ENCODE assay signal across 8 mouse cellular contexts in genomic region chr11:48822768-48823512, GRCm38 (mm10). TPM values are rescaled to one million over a fixed set of nuclear protein-coding genes. Genes with fewer than 3 reads are reported as not detected.
A peak's percentile ranks its signal among the peaks of the same experiment; 100 is the strongest.
DNase-seq lines count a peak whose midpoint lies in the region; ATAC-seq and TF ChIP-seq lines count a peak whose summit lies in the region.

No protein-coding gene starts in this region.

- no peak for TF ChIP-seq EP300 in heart, adult 2 months (IDR thresholded peaks at IDR 0.05; ENCODE audit: insufficient read depth, low read depth, low read length)
- no peak for TF ChIP-seq EP300 in heart, postnatal 0 days (IDR thresholded peaks at IDR 0.05; ENCODE audit: low read depth)
- TF ChIP-seq EP300 in liver, postnatal 0 days (IDR thresholded peaks at IDR 0.05; ENCODE audit: low read depth): no peak

- DNase-seq in heart, adult 2 months: no peak
- no peak for DNase-seq in heart, postnatal 14 days
- DNase-seq in heart, postnatal 0 days (ENCODE audit: low spot score): no peak
- no peak for DNase-seq in liver, postnatal 0 days
- no peak for DNase-seq in thymus, postnatal 10 days (ENCODE audit: low spot score in 2 of 2)
- DNase-seq in cerebellum, adult 18-20 months: no peak
- no peak for DNase-seq in frontal cortex, postnatal 14 days (ENCODE audit: low spot score in 2 of 2)

- peaks cover 1% of the 10 kb centered on the region for H3K4me1 ChIP-seq in heart, adult 2 months (ENCODE audit: control insufficient read depth, insufficient read depth, low read length)
- H3K4me1 ChIP-seq in E14TG2a.4 (replicated peaks; ENCODE audit: low read depth, low read length): peaks cover 58% of the 10 kb centered on the region
- peaks cover 13% of the 10 kb centered on the region; the same call in 1 of the 2 replicates for H3K4me1 ChIP-seq in heart, postnatal 0 days (ENCODE audit: control insufficient read depth, insufficient read depth)
- H3K4me1 ChIP-seq in liver, postnatal 0 days (ENCODE audit: insufficient read depth): peaks cover 32% of the 10 kb centered on the region

- no peaks in the 10 kb centered on the region for H3K79me2 ChIP-seq in heart, adult 2 months (replicated peaks; ENCODE audit: control insufficient read depth, insufficient read depth, low read length)

- H3K36me3 ChIP-seq in heart, adult 2 months (ENCODE audit: control insufficient read depth, insufficient read depth, low read length): no peaks in the 10 kb centered on the region
- H3K36me3 ChIP-seq in E14TG2a.4 (ENCODE audit: insufficient read depth, low read length): no peaks in the 10 kb centered on the region
- no peaks in the 10 kb centered on the region for H3K36me3 ChIP-seq in heart, postnatal 0 days (replicated peaks; ENCODE audit: control insufficient read depth, insufficient read depth, low read length)
- H3K36me3 ChIP-seq in liver, postnatal 0 days (replicated peaks; ENCODE audit: insufficient read depth, low read length): no peaks in the 10 kb centered on the region

- peaks cover 2% of the 10 kb centered on the region for H3K9me3 ChIP-seq in E14TG2a.4 (ENCODE audit: low read length)
- H3K9me3 ChIP-seq in heart, postnatal 0 days (replicated peaks; ENCODE audit: control insufficient read depth, low read length): no peaks in the 10 kb centered on the region
- H3K9me3 ChIP-seq in liver, postnatal 0 days (ENCODE audit: low read length): no peaks in the 10 kb centered on the region

- H3K9ac ChIP-seq in heart, adult 2 months (ENCODE audit: low read depth, low read length): no peak overlapping the region
- no peak overlapping the region for H3K9ac ChIP-seq in heart, postnatal 0 days (replicated peaks; ENCODE audit: low read depth, low read length)
- H3K9ac ChIP-seq in liver, postnatal 0 days (replicated peaks): no peak overlapping the region

- H3K27me3 ChIP-seq in heart, adult 2 months (ENCODE audit: control insufficient read depth, insufficient read depth, low read length): no peaks in the 10 kb centered on the region
- H3K27me3 ChIP-seq in E14TG2a.4 (ENCODE audit: insufficient read depth, low read length): peaks cover 8% of the 10 kb centered on the region
- no peaks in the 10 kb centered on the region for H3K27me3 ChIP-seq in heart, postnatal 0 days (ENCODE audit: control insufficient read depth, insufficient read depth, low read length)
- peaks cover 16% of the 10 kb centered on the region for H3K27me3 ChIP-seq in liver, postnatal 0 days (ENCODE audit: insufficient read depth, low read length)

- ATAC-seq in heart, postnatal 0 days (ENCODE audit: insufficient read depth, low read depth): no peak
- no peak for ATAC-seq in liver, postnatal 0 days

- H3K4me3 ChIP-seq in heart, adult 2 months: peak overlapping the region; percentile 56
- peak overlapping the region; percentile 69 for H3K4me3 ChIP-seq in E14TG2a.4 (replicated peaks; ENCODE audit: low read length)
- peak overlapping the region; percentile 38 for H3K4me3 ChIP-seq in heart, postnatal 0 days (ENCODE audit: low read depth, low read length)
- peak overlapping the region; percentile 42 for H3K4me3 ChIP-seq in liver, postnatal 0 days (ENCODE audit: low read depth, low read length)

- no peak for TF ChIP-seq CTCF in heart, adult 2 months (IDR thresholded peaks at IDR 0.05)
- no peak for TF ChIP-seq CTCF in E14TG2a.4 (conservative IDR thresholded peaks at IDR 0.05; ENCODE audit: low read length)
- no peak for TF ChIP-seq CTCF in heart, postnatal 0 days (IDR thresholded peaks at IDR 0.05; ENCODE audit: low read depth)
- no peak for TF ChIP-seq CTCF in liver, postnatal 0 days (IDR thresholded peaks at IDR 0.05; ENCODE audit: low read depth)

- intact Hi-C loops in heart, adult 2 months (cut with DNase I): no loop called here
- intact Hi-C loops in heart, postnatal 14 days (cut with DNase I): no loop called here

- H3K27ac ChIP-seq in heart, adult 2 months: no peak overlapping the region
- H3K27ac ChIP-seq in heart, postnatal 0 days (ENCODE audit: low read depth): no peak overlapping the region
- no peak overlapping the region for H3K27ac ChIP-seq in liver, postnatal 0 days (ENCODE audit: low read depth)

- H3K4me2 ChIP-seq in heart, postnatal 0 days (ENCODE audit: low read depth, low read length): peak overlapping the region; percentile 64
- H3K4me2 ChIP-seq in liver, postnatal 0 days (ENCODE audit: low read depth, low read length): peak overlapping the region; percentile 69

- WGBS in heart, adult 2 months: 49% methylated on average over 14 of the region's 14 CpGs
- 42% methylated on average over 14 of the region's 14 CpGs for WGBS in heart, postnatal 0 days
- WGBS in liver, postnatal 0 days (ENCODE audit: insufficient replicate concordance): 44% methylated on average over 14 of the region's 14 CpGs

- no peak for TF ChIP-seq POLR2A in heart, adult 2 months (IDR thresholded peaks at IDR 0.05; ENCODE audit: insufficient read depth, low read depth, low read length)

RNA-seq across cellular contexts. Expression of gene Trim7, which starts 3.0 kb away (rescaled TPM):
- 10 to 100 TPM; 18.2 to 18.4 TPM for total RNA-seq in heart, adult 2 months (2021)
- polyA plus RNA-seq in heart, adult 2 months (2012; rRNA removed): 27.9 and 32.6 TPM in 2 replicates
- 10 to 100 TPM; 23.4 to 23.9 TPM for total RNA-seq in heart, postnatal 14 days (2021)
- total RNA-seq in heart, postnatal 0 days (2014; rRNA removed; ENCODE audit: low replicate concordance): 1.1 and 5.3 TPM in 2 replicates
- 1.3 and 1.9 TPM in 2 replicates for polyA plus RNA-seq in heart, postnatal 0 days (2015; fragmentation: Nextera tagmentation; extraction: Ambion mirVana)
- polyA plus RNA-seq in liver, postnatal 0 days (2015; fragmentation: Nextera tagmentation; extraction: Ambion mirVana): 0.48 and 0.52 TPM in 2 replicates

RNA-seq across cellular contexts. Expression of gene Gm12184, which starts 3.5 kb away (rescaled TPM):
- total RNA-seq in heart, adult 2 months (2021): 1 to 10 TPM; 3.8 to 3.9 TPM
- polyA plus RNA-seq in heart, adult 2 months (2012; rRNA removed): 18.8 and 28.2 TPM in 2 replicates
- 1 to 10 TPM; 2.6 to 3.0 TPM for total RNA-seq in heart, postnatal 14 days (2021)
- total RNA-seq in heart, postnatal 0 days (2014; rRNA removed; ENCODE audit: low replicate concordance): 1.8 and 27.8 TPM in 2 replicates
- polyA plus RNA-seq in heart, postnatal 0 days (2015; fragmentation: Nextera tagmentation; extraction: Ambion mirVana): 1.8 and 2.7 TPM in 2 replicates
- 4.9 and 5.0 TPM in 2 replicates for polyA plus RNA-seq in liver, postnatal 0 days (2015; fragmentation: Nextera tagmentation; extraction: Ambion mirVana)

RNA-seq across cellular contexts. Expression of gene Trim41, which starts 5.8 kb away (rescaled TPM):
- total RNA-seq in heart, adult 2 months (2021): 10 to 100 TPM; 19.8 to 19.9 TPM
- 19.1 and 19.3 TPM in 2 replicates for polyA plus RNA-seq in heart, adult 2 months (2012; rRNA removed)
- 10 to 100 TPM; 26.4 to 27.0 TPM for total RNA-seq in heart, postnatal 14 days (2021)
- 22.7 and 39.6 TPM in 2 replicates for total RNA-seq in heart, postnatal 0 days (2014; rRNA removed; ENCODE audit: low replicate concordance)
- polyA plus RNA-seq in heart, postnatal 0 days (2015; fragmentation: Nextera tagmentation; extraction: Ambion mirVana): 2.7 and 2.9 TPM in 2 replicates
- 2.2 and 2.3 TPM in 2 replicates for polyA plus RNA-seq in liver, postnatal 0 days (2015; fragmentation: Nextera tagmentation; extraction: Ambion mirVana)

RNA-seq across cellular contexts. Expression of gene Rack1, which starts 22.8 kb away (rescaled TPM):
- 100 to 1,000 TPM; 337 to 437 TPM for total RNA-seq in heart, adult 2 months (2021)
- 867 and 1,301 TPM in 2 replicates for polyA plus RNA-seq in heart, adult 2 months (2012; rRNA removed)
- 100 to 1,000 TPM; 400 to 478 TPM for total RNA-seq in heart, postnatal 14 days (2021)
- total RNA-seq in heart, postnatal 0 days (2014; rRNA removed; ENCODE audit: low replicate concordance): 1,323 and 1,324 TPM in 2 replicates
- polyA plus RNA-seq in heart, postnatal 0 days (2015; fragmentation: Nextera tagmentation; extraction: Ambion mirVana): 292 and 307 TPM in 2 replicates
- 397 and 398 TPM in 2 replicates for polyA plus RNA-seq in liver, postnatal 0 days (2015; fragmentation: Nextera tagmentation; extraction: Ambion mirVana)

RNA-seq across cellular contexts. Expression of gene Irgm1, which starts 48.5 kb away (rescaled TPM):
- total RNA-seq in heart, adult 2 months (2021): 10 to 100 TPM in 1 of 2 experiments, 1 to 10 TPM in 1; 9.9 to 13.5 TPM
- 10.0 and 17.2 TPM in 2 replicates for polyA plus RNA-seq in heart, adult 2 months (2012; rRNA removed)
- 1 to 10 TPM; 7.1 to 7.2 TPM for total RNA-seq in heart, postnatal 14 days (2021)
- 23.0 and 34.7 TPM in 2 replicates for total RNA-seq in heart, postnatal 0 days (2014; rRNA removed; ENCODE audit: low replicate concordance)
- polyA plus RNA-seq in heart, postnatal 0 days (2015; fragmentation: Nextera tagmentation; extraction: Ambion mirVana): 13.8 and 15.0 TPM in 2 replicates
- polyA plus RNA-seq in liver, postnatal 0 days (2015; fragmentation: Nextera tagmentation; extraction: Ambion mirVana): 42.7 and 44.1 TPM in 2 replicates
